Mouse (Mus musculus) spleen, embryonic (tissue): ENCODE data around the gene Arhgef26.

Experiments used
- CTCF ChIA-PET: fragments of 350-600 bp; sonication (Branson Sonifier 250); formaldehyde crosslinking; loops from one replicate; lab custom pipeline; 2022; lab: Charles Lee

Gene Arhgef26

DNA sequence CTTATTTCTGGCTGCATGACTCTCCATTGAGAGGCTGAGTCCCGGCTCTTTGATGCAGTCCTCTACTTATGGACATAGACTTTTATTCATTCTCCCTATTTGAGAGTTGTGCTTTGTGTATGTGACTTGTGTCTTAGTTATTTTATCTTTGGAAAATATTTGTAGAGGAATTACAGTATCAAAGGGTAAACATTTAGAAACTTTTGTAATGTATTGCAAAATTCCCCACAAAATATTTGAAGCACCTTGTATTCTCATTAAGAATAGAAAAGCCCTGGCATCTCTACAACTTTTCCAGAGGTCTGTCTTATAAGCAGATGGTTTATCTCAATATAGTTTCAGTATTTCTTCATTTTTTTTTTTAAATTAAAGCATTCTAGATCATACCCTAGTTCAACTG lies 44.7 kb downstream of the Arhgef26 start:
- CTCF ChIA-PET = no interaction called here

DNA sequence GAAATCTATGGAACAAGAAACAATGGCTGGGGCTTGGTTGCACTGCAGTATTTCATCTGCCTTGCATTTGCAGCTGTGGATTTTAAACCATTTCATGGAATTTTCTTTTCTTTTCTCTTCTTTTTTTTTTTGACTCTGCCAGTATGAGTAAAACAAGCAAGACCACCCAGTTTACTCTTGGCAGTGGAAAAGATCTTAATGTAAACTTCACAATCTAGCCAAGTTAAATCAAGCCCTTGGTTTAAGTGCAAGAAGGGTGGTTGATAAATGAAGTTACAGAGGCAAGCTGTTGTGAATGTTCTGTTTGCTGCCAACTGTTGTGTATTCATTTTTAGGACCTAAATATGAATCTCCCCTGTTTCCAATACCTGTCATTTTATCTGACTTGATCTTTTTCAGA lies 54.5 kb downstream of the Arhgef26 start:
- CTCF ChIA-PET = no interaction called here

DNA sequence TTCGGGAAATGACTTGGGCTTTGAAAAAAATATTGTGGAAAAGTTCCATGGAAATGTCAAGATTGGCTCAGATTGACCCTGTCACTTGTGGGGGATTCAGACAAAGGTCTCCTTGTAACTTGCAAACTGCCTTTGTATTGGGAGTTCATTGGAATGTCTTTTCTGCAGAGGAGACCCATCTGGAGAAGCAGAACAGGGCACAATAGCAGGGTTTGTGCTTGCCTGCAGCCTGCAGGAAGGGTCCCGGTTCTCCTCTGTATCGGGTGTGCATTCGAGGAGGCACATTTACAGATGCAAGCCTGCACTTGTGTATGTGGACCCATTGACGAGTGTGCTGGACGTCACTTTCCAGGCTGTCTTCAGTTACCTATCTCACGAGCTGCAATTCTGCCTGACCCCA lies 56.1 kb downstream of the Arhgef26 start:
- CTCF ChIA-PET = no interaction called here

DNA sequence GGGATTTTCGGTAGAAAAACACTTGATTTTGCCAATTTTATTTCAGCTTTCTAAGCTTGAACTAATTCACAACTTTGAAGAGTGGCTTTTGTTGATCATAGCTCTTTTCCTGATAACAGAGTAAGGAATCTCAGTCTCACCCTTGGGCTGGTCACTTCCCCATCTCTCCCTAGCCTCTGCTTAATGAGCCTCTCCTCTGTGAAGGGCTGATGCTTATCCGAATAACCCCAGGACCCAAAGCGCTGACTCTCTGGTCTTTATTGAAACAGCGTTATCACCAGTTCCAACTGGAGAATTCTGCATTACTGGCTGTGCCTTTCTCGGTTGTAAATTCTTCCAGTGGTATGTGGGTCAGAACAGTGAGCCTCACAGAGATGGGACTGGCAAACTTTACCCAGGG lies 57.2 kb downstream of the Arhgef26 start:
- CTCF ChIA-PET = no interaction called here

DNA sequence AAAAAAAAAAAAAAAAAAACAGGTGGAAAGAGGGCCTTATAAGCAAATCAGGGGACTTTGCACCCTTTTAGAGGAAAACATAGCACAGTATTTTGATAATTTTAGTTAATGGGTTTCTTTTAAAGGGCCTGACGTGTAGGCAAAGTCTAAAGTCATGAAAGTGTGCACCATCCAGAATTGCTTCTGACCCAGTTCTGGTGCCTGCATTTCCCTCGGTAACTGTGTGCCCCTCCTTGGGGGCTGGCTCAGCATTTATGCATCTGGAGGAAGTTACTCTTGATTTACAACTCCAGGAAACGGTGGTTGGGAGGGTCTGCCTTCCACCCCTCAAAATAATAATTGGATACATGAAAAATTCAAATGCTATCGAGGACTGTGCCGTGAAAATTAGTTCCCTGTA lies 58.0 kb downstream of the Arhgef26 start:
- CTCF ChIA-PET = no interaction called here

DNA sequence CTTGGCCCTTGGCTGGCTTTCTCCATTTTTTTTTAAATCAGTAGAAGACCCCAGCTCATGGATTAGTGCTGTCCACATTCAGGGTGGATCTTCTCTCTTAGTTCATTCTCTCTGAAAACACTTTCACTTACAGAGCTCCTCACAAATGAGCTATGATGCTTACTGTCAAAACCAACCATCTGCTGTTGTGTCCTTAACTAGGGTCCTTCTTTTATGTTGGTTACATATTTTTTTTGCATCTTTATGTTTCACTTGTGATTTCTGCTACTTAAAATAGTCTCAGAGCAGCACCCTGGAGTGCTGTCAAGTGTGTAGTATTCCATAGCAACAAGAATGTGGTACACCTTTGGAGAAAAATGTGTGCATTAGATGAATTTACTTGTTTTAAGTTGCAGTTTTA lies 60.0 kb downstream of the Arhgef26 start:
- CTCF ChIA-PET = no interaction called here

DNA sequence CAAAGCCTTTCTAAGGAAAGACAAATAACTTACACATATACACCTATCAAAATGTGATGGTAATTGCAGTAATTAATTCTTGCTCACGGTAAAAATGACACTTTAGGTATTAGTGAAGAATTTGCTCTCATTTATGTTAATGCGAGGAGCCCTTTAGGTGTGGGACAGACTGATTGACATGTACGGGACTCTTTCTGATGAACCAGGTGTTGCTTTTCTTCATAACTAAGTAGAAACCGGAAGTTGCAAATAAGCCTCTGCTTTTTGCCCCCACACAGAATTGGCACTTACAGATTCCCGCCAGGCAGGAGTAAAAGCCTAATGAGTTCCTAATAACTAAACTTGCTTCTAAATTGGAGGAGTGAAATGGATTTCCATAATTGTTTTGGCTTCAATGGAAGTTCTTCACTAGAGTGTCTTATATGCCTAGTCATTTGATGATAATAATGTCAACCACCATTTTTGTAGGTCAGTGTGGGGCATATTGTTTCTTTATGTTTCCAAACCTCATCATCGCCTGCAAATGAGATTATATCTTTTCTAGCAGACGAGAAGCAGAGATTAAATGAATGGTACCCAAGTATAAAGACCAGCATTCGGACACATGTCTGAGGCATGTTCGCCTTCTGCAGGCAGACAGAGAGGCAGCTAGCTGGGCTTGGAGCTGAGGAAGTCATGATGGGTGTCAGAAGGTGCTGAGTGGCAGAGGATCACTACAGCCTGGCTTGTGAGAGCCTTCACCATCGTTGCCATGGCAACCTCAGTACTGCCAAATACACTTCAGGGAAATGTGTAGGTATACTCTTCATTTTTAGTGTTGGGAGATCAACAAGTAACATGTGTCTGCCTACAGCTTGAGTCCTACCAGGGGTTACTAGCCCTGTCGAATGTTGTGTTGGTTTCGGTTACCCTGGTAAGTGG lies 61.9 kb downstream of the Arhgef26 start:
- CTCF ChIA-PET = no interaction called here

DNA sequence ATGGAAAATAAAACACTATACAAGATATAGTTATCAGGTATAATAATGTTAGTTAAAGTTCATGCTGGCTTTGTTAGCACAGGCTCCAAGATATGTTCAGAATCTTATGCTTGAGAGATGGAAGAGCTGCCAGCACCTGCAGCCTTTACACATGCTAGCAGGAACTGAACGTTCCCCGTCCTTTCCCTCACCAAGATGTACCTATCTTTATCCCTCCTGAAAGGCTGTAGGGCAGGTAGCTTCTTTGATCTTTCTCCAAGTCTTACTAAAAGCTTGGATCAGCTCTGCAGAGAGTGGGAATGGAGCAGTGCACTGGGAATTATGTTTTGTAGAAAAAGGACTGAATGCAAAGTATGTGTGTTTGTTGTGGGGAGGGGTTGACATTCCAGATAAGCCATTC lies 64.3 kb downstream of the Arhgef26 start:
- CTCF ChIA-PET = no interaction called here

DNA sequence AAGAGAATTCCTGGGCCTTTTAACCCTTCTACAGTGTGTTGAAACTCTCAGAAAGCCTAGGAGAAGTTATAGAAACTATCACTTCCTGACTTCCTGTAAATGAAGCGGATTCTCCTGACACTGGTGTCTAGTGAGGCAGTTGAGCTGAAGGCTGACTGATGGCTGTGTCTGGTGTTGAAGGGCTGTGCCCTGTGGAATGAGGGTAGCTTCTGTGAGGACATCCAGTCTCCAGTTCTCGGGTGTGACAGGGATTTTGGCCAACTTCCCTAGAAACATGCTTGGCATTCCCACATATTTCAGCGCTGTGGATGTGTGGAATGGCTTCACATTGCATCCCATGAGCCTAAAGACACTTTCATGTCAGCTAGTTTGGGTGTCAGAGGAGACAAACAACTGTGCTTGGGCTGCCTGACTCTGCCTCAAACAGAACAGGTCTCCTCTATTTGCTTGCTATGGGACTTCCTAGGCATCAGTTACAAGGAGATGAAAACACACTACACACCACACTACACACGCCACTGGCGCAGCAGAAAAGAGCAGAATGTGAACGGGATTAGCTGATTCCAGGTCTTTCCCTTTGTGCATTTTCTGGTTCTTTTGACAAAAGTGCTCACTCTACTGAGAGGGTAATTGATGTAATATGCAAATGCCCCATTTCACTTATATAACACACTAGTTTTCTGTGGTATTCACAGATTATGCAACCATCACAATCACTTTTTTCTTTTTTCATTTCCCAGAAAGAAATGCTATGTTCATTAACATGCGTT lies 66.5 kb downstream of the Arhgef26 start:
- CTCF ChIA-PET = no interaction called here

DNA sequence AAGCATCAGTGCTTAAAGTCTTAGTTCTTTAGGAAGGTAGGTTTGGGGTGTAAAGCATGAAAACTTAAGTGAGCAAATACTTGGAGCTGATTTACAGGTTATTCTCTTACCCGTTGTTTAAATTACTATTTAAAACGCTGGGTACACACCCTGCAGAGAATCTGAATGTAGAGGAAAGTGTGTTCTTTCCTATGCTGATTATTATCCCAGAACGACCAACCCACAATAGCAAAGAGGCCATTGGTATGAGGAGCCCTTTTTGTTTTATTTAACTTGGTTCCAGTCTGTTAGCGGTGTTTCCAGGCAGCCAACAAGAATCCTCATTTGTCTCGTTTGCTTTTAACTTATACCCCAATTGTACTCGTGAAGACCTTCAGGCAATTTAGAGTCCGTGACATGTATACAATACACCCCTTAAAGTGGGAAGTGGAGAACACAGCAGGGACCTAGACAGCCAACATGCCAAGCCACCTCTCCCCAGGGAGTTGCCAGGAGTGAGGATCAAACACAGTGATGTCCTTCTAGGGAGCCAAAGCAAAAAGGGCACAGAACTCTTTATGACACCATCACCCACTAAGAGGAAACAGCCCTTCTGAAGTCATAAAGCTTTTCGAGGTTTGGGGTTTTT lies 71.5 kb downstream of the Arhgef26 start:
- CTCF ChIA-PET = no interaction called here

DNA sequence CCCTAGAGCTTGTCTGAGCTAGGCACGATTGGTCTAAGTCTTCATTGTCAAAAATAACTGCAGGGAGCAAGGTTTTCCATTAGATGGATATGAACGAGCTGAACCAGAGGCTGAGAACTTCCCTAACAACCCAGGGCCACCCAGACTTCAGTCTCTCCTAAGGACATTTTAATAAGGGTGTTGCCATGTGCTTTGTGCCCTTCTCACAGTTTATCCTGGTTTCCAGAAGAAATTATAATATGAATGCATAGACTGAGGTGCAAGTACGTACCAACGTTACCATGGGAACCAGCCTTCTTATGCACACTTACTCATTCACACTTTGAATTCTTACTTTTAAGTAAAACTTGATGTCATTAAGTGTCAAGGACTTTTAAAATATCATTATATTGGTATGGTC lies 72.3 kb downstream of the Arhgef26 start:
- CTCF ChIA-PET = no interaction called here

DNA sequence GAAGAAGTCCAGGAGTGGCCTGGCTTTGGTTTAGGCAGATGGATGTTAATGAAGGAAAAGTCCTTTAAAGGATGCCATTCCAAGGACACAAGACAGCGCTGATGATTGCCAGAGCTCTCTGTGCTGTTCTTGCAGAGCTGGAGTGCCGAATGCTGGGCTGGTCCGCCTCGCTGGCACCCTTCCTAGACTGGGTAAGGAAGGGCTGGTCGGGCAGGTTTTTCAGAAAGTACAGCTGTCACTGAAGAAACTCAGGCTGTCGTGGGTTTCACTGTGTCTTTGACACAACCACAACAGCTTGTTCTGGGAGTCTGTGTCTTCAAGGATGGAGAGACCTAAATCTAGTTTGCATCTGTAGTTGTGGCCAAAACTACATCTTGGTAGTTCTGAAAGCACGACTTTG lies 74.6 kb downstream of the Arhgef26 start:
- CTCF ChIA-PET = no interaction called here

DNA sequence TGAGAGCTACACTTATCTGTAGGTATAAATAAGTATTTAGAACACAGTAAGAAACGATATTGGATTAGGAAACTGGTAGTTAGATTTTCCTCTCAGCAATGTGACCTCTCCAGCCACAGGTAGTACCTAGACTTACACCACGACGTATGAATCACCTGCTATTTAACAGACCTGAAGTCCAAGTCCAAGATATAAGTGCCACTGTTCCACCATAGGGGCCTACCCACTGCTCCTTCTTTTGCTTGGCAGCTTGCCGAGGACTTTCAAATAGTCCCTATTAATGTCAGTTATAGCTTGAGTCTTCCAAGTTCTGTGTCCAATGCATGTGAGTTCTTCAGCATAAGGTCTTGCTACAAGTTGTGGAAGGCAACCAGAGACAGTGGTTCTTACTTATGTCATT lies 76.8 kb downstream of the Arhgef26 start:
- CTCF ChIA-PET = no interaction called here

DNA sequence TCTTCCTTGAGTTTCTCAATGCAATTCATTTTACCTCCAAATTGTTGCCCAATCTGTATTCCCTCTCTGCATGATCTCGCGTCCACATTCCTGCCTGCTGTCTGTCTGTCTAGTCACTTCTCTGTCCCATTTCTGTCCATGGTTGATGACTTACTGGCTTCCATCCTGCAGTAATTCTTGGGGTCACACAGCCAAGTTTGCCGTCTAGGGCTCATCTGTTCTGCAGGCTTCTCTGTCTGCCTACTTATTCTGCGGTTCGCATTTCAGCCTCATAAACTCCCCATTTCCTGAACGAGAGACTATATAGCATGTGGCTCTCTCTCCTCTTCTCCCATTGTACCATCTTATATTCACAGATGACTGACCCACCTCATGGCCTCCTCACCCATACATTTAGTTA lies 79.3 kb downstream of the Arhgef26 start:
- CTCF ChIA-PET = no interaction called here

DNA sequence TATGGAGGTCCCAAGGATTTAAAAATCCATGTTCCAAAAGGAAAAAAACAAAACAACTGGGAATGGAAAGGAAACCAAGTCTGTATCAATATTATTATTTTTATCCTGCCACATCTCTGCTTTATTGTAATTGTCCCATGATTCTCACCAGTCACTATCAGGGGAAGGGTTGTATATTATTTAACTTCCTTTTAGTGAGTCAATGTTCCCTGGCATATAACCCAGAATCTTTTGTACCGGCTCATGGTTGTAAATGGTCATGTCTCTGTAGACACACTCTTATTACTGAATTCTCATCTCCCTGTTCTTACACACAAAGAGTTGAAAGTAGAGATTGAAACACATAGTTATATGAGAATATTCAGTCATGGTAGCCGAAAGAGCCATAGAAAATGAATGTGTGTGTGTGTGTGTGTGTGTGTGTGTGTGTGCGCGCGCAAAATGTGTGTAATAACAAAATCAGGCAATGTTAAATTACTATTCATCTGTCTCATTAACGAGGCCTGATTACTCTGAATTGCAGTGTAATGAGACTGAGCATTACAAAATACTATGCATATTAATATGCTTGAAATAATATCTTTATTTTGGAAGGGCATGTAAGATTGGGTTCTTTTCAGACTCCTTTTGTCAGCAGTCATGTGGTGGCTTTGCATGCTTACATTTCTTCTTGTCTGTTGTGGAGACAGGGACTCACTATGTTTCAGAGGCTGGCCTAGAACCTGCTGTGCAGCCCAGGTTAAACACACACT lies 80.4 kb downstream of the Arhgef26 start:
- CTCF ChIA-PET = no interaction called here

DNA sequence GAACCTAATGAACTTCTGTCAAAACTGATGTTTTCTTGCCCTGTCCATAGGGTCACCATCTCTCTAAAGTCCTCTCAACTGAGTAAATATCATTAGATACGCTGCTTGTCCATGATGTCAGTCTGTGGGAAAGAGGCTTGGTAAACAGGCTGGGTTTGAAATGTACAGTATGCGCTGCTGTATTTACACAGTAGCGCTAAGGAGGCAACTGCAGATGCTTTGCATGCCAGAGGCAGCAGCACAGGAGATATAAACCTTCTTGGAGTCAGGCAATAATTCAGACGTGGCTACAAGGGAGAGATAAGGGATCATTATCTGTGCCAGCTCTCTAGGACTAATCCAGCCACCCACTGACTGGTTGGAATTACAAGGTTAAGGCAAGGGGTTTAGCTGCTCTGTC lies 95.5 kb downstream of the Arhgef26 start:
- CTCF ChIA-PET = no interaction called here

DNA sequence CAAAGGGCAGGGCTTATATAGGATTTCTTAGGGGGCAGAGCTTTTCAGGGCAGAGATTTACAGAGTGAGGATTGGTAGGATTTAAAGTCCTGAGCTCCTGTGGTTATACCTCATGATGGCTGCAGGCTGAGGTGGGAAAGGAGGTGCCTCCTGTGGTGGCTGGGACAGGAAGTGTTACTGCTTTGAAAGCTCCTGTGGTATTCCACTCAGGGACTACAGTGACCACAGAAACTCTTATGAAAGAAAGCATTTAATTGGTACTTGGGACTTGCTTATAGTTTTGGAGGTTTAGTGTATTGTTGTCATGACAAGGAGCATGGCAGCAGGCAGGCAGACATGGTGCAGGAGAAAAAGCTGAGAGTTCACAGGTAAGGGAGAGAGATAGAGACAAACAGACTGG lies 97.8 kb downstream of the Arhgef26 start:
- CTCF ChIA-PET = no interaction called here

DNA sequence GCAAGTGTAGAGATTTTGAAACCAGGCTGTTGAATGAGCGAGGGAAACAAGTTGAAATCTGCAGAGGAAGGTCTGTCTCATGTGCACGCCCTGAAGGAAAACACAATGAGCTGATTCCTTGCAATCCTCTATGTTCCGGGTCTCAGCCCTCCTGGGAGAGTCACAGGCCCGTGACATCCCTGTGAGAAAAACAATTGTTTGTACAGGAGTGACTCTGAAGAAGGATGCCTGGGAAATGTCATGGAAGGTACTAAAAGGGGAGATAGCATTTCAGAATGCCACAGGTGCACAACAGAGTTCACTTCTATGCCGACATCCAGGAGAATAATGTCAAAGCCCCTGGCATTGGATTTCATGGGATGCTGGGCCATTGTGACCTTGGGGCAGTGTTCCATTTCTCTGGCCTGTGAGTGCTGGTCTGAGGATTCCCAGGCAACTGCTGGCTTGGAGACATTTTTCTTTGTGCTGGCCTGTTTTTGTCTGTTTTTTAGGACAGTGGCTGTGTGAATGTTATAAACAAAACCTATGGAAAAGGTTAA lies 102.4 kb downstream of the Arhgef26 start:
- CTCF ChIA-PET = no interaction called here

DNA sequence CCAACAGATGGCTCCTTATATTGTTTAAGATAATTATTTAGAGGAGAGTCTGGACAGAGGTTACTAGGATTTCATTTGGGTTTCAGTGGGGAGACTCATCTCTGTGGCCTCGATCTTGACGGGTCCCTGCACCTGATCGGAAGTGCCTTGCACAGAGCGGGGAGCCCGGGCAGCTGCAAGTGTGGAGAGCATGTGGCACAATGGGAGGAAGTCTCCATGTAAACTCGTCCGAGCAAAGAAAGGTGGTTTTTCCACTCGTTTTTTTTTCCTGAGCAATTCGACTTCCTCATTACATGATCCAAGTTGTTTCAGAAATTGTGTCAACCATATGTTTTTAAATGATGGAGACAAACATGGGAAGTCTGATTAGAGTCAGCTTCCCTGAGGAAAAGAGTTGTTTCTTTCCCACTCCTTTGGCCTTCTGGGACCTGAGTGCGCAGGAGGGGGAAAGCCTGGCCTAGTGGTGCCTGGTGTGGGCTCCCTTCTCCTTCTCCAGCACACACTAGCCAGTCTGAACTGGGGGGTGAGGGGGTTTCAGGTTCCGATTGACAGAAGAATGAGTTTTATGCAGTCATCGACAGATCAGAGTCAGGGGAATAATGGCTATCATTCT lies 105.5 kb downstream of the Arhgef26 start:
- CTCF ChIA-PET = no interaction called here

DNA sequence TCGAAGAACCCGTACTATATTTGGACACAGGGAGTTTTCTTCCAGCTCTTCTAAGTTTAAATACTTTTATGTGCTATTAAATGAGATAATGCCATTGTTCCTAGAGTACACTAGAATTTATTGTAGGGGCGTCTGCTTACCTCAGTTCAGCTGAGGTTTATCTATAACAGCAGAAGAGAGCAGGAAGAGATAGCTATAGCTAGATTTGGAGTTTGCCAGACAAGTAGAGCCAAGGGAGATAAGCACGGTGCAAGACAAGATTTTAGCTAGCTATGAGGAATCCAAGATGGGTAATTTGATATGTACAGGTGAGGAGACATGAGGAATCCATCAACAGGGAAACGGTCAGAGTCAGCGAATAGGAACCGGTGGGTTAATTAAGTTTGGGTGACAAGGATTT lies 108.1 kb downstream of the Arhgef26 start:
- CTCF ChIA-PET = no interaction called here

DNA sequence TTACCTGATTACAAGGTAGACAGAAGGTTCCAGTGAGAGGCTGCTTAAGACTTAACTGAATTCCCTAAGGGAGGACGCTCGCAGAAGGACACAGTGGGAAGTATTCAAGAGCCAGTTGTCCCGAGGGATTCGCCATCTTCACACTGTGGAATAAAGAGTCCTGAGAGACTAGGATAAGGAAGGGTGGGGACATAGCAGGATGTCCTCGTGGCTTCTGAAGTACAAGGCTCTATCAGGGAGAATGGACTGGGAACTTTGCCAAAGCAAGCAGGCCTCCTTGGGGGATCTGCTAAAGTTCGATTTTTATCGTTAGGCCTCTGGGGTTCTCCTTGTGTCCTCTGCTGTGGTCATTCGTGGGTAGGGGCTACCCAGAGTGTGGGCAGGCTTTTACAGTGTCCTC lies 109.0 kb downstream of the Arhgef26 start:
- CTCF ChIA-PET = no interaction called here
